Mouse (Mus musculus): Measurements from ENCODE around the gene Tmem176a. TPM values are rescaled to one million over a fixed set of nuclear protein-coding genes. Genes with fewer than 3 reads are reported as not detected.
A peak's percentile ranks its signal among the peaks of the same experiment; 100 is the strongest.
"Not testable (repeated sequence)": the region's sequence is repeated elsewhere in the genome, so short reads cannot be mapped to it uniquely, and the experiment has no call there.

Gene Tmem176a
- polyA plus RNA-seq, 1 experiment from 2014 or later = 23.8 TPM

DNA sequence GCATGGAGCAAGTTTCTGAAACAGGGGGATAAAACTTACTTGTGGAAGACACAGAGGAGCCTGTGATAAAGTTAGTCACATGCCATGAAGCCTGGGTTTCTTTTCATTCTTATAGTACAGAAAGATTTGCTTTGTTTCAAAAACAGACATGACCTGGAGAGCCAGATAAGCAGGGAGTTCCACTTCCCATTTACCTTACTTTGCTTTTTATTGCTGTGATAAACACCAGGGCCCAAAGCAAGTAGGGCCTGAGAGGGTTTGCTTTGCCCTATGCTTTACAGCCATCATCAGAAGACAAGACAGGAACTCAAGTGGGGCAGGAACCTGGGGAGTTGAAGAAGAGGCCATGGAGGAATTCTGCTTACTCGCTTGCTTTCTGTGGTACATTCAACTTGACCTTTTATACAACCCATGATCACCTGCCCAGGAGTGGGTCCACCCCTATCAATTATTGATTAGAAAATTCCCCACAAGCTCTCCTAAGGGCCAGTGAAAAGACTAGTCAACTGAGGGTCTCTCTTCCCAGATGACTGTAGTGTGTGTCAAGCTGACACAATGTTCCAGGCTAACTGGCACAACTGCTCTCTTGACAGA, 24.5 kb downstream of the Tmem176a start:
- no peak overlapping the region for H3K4me2 ChIP-seq (ENCODE audit: low read length)
- no peak overlapping the region for H3K27ac ChIP-seq (ENCODE audit: low read depth, low read length)
- H3K4me3 ChIP-seq (ENCODE audit: low read depth, low read length) = no peak overlapping the region
- no peaks in the 10 kb centered on the region for H3K36me3 ChIP-seq (ENCODE audit: control insufficient read depth, insufficient read depth, low read length)
- H3K27me3 ChIP-seq (replicated peaks; ENCODE audit: control insufficient read depth, insufficient read depth, low read length) = peaks cover 27% of the 10 kb centered on the region
- no peaks in the 10 kb centered on the region for H3K9me3 ChIP-seq (replicated peaks; ENCODE audit: control insufficient read depth, low read length)
- DNase-seq (ENCODE audit: low spot score) = no peak
- H3K4me1 ChIP-seq (ENCODE audit: control insufficient read depth, insufficient read depth, low read length) = peaks cover 6% of the 10 kb centered on the region
- no peak for ATAC-seq
- H3K9ac ChIP-seq (ENCODE audit: low read length) = no peak overlapping the region
- 86% methylated on average over 1 of the region's 1 CpGs for WGBS

DNA sequence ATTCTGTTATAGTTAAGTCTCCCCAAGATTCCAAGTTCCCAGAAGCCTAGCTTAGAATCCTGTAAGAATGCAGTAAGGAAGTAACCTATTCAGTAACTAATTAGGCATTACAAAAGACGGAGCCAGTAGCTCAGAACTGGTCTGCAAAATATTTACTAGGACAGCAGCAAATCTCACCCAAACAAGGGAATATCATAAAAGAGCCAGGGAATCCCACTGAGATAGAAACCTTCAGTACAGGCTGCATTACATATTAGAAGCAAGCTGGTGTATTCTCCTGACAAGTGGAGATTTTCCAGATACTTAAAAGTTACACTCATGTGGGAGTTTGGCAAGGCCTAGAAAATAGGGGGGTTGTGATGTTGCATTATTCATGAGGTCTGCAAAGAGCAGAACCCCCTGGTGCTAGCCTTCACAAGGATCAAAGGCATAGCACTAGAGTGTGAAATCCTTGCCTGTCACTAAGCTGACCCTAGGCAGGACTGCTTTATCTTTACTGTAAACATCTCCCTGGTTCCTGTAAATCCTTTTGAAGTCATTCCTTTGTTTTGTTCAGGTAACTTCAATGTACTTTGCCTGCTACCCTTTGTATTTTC, 25.7 kb downstream of the Tmem176a start:
- H3K36me3 ChIP-seq (ENCODE audit: control insufficient read depth, insufficient read depth, low read length); H3K4me3 ChIP-seq (ENCODE audit: low read depth, low read length); H3K9ac ChIP-seq (ENCODE audit: low read length); H3K9me3 ChIP-seq (replicated peaks; ENCODE audit: control insufficient read depth, low read length); H3K4me2 ChIP-seq (ENCODE audit: low read length); H3K4me1 ChIP-seq (ENCODE audit: control insufficient read depth, insufficient read depth, low read length); H3K27ac ChIP-seq (ENCODE audit: low read depth, low read length); ATAC-seq: not testable (repeated sequence)
- peaks cover 28% of the 10 kb centered on the region for H3K27me3 ChIP-seq (replicated peaks; ENCODE audit: control insufficient read depth, insufficient read depth, low read length)
- WGBS = 5% methylated on average over 1 of the region's 1 CpGs
- DNase-seq (ENCODE audit: low spot score) = peak; percentile 66

DNA sequence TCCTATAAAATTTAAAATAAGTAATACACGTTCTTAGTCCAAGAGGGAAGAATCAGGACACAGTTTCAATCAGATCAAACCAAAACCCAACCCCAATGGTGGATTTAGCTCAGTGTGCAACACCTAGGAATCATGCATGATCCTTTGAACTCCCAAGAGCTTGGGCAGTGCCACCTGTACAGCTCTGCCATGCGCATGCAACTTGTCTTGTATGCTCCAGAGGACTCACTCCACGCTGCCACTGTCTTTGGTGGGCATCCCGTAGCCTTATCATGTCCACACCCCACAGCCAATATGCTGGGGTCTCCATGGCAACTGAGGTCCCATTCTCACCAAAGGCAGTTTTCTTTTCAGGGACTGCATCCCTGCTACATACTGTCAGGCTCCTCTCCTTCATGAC, 26.4 kb downstream of the Tmem176a start:
- WGBS = 30% methylated on average over 4 of the region's 4 CpGs
- ATAC-seq (no peak), DNase-seq (ENCODE audit: low spot score) (no peak)
- Histone ChIP-seq H3K36me3 (ENCODE audit: control insufficient read depth, insufficient read depth, low read length) (no peaks in the 10 kb centered on the region), H3K4me1 (ENCODE audit: control insufficient read depth, insufficient read depth, low read length) (peaks cover 6% of the 10 kb centered on the region), H3K27ac (ENCODE audit: low read depth, low read length) (no peak overlapping the region), H3K4me2 (ENCODE audit: low read length) (no peak overlapping the region), H3K9me3 (replicated peaks; ENCODE audit: control insufficient read depth, low read length) (no peaks in the 10 kb centered on the region), H3K4me3 (ENCODE audit: low read depth, low read length) (no peak overlapping the region), H3K9ac (ENCODE audit: low read length) (no peak overlapping the region), H3K27me3 (replicated peaks; ENCODE audit: control insufficient read depth, insufficient read depth, low read length) (peaks cover 28% of the 10 kb centered on the region)

DNA sequence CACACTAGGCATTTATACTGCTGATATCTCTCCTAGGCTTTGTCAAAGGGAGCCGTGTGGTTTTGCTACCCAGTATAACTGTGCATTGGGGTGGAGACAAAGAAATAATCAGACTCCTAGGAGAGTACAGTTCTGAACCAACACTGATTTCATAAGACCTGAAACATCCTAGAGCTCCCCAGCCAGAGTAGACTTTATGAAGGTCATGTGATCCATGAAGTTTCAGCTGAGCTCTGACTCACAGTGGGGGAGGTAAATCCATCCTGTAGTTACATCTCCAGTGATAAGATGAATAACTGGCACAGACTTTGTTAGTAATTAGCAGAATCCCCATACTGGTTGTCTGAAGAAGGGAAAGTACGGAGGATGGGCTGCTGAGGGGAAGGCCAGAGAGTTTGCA, 29.1 kb downstream of the Tmem176a start:
- peaks cover 19% of the 10 kb centered on the region for H3K27me3 ChIP-seq (replicated peaks; ENCODE audit: control insufficient read depth, insufficient read depth, low read length)
- H3K4me2 ChIP-seq (ENCODE audit: low read length) = no peak overlapping the region
- H3K4me3 ChIP-seq (ENCODE audit: low read depth, low read length) = no peak overlapping the region
- ATAC-seq (no peak), DNase-seq (ENCODE audit: low spot score) (no peak)
- no peak overlapping the region for H3K27ac ChIP-seq (ENCODE audit: low read depth, low read length)
- H3K4me1 ChIP-seq (ENCODE audit: control insufficient read depth, insufficient read depth, low read length) = peaks cover 6% of the 10 kb centered on the region; the same call in 1 of the 2 replicates
- 85% methylated on average over 2 of the region's 2 CpGs for WGBS
- H3K9ac ChIP-seq (ENCODE audit: low read length) = no peak overlapping the region
- H3K36me3 ChIP-seq (ENCODE audit: control insufficient read depth, insufficient read depth, low read length) = no peaks in the 10 kb centered on the region
- H3K9me3 ChIP-seq (replicated peaks; ENCODE audit: control insufficient read depth, low read length) = no peaks in the 10 kb centered on the region

DNA sequence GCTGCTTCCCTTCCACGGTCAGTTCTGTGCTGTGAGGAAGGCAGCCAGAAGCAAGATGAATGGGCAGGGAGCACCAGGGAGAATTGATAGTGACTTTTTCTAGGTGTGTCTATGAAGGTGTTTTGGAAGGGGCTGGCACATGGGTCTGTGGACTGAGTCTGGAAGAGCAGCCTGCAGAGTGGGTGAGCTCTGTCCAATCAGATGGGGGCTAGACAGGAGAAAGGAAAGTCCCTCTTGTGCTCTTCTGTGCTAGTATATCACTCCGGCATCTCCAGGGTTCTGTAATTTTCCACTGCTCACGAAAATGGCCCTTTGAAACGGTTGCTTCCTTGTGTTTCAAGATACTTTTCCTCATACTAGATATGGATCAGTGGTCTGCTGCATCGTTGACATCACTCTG, 31.9 kb downstream of the Tmem176a start, which contains the start of gene Aoc1:
Aoc1 (plus strand) TSS at position 301 of the 400 bp plus-strand sequence.
- no peak for ATAC-seq
- WGBS = 83% methylated on average over 5 of the region's 5 CpGs
- peaks cover 17% of the 10 kb centered on the region; the same call in 1 of the 2 replicates for H3K27me3 ChIP-seq (replicated peaks; ENCODE audit: control insufficient read depth, insufficient read depth, low read length)

DNA sequence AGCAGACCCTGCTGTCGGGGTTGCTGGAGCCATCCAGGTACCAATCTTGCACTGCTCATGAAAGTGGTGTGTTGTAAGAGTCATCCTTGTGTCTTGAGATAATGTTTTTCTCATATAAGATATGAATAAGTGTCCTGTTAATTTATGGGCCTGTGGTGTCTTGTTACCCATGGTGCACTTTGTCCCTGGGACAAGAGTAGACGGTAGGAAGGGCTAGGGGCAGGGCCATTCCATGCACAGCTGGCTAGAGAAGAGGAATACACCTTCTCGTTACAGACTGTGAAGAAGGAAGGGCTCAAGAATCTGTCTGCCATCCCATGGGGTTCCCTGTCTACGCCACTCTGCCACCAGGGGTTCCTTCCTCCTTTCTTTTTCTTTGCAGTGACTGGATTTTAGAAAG, 33.9 kb downstream of the Tmem176a start:
- 0 out of 2 replicates have a peak, but pooled peaks cover 4% of the 10 kb centered on the region for H3K27me3 ChIP-seq (replicated peaks; ENCODE audit: control insufficient read depth, insufficient read depth, low read length)
- H3K9me3 ChIP-seq (replicated peaks; ENCODE audit: control insufficient read depth, low read length) = no peaks in the 10 kb centered on the region
- ATAC-seq = no peak
- no peak overlapping the region for H3K27ac ChIP-seq (ENCODE audit: low read depth, low read length)
- no peak overlapping the region for H3K4me3 ChIP-seq (ENCODE audit: low read depth, low read length)
- no peaks in the 10 kb centered on the region for H3K36me3 ChIP-seq (ENCODE audit: control insufficient read depth, insufficient read depth, low read length)
- no peak for DNase-seq (ENCODE audit: low spot score)
- H3K4me1 ChIP-seq (ENCODE audit: control insufficient read depth, insufficient read depth, low read length) = no peaks in the 10 kb centered on the region
- H3K9ac ChIP-seq (ENCODE audit: low read length) = no peak overlapping the region
- no peak overlapping the region for H3K4me2 ChIP-seq (ENCODE audit: low read length)
- 87% methylated on average over 4 of the region's 4 CpGs for WGBS

More for the DNA sequence above, 31.9 kb downstream of the Tmem176a start, which contains the start of gene Aoc1:
- Histone ChIP-seq H3K4me2 (ENCODE audit: low read length) (no peak within 1 kb of the TSS), H3K27ac (ENCODE audit: low read depth, low read length) (no peak within 1 kb of the TSS), H3K4me3 (ENCODE audit: low read depth, low read length) (no peak within 1 kb of the TSS), H3K9me3 (replicated peaks; ENCODE audit: control insufficient read depth, low read length) (no peaks in the 10 kb centered on the region), H3K9ac (ENCODE audit: low read length) (no peak within 1 kb of the TSS), H3K36me3 (ENCODE audit: control insufficient read depth, insufficient read depth, low read length) (no peaks in the 10 kb centered on the region), H3K4me1 (ENCODE audit: control insufficient read depth, insufficient read depth, low read length) (no peaks in the 10 kb centered on the region)
- no peak for DNase-seq (ENCODE audit: low spot score)

DNA sequence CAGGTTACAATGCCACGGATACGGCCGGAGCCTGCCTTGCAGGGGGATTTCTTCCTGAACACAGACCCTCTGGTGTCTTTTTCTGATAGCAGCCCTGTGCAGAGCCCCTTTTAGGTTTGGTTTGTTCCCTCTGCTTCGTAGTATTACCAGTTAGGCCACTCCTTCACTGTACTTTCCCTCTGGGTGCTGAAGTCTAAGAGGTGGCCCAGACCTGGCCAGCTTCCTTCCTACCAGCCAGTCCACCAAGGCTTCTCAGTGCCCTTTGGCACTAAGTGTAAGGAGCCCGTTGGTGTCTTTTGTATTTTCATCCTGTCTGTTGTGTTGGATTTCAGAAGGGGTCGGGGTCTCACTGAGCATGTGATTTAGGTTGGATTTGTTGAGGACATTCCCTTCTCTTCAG, 34.8 kb downstream of the Tmem176a start:
- DNase-seq (ENCODE audit: low spot score) = no peak
- 81% methylated on average over 6 of the region's 6 CpGs for WGBS
- Histone ChIP-seq H3K27ac (ENCODE audit: low read depth, low read length) (no peak overlapping the region), H3K4me3 (ENCODE audit: low read depth, low read length) (no peak overlapping the region), H3K9me3 (replicated peaks; ENCODE audit: control insufficient read depth, low read length) (no peaks in the 10 kb centered on the region), H3K36me3 (ENCODE audit: control insufficient read depth, insufficient read depth, low read length) (no peaks in the 10 kb centered on the region), H3K4me1 (ENCODE audit: control insufficient read depth, insufficient read depth, low read length) (no peaks in the 10 kb centered on the region), H3K9ac (ENCODE audit: low read length) (no peak overlapping the region), H3K4me2 (ENCODE audit: low read length) (no peak overlapping the region), H3K27me3 (replicated peaks; ENCODE audit: control insufficient read depth, insufficient read depth, low read length) (no peaks in the 10 kb centered on the region)
- no peak for ATAC-seq

DNA sequence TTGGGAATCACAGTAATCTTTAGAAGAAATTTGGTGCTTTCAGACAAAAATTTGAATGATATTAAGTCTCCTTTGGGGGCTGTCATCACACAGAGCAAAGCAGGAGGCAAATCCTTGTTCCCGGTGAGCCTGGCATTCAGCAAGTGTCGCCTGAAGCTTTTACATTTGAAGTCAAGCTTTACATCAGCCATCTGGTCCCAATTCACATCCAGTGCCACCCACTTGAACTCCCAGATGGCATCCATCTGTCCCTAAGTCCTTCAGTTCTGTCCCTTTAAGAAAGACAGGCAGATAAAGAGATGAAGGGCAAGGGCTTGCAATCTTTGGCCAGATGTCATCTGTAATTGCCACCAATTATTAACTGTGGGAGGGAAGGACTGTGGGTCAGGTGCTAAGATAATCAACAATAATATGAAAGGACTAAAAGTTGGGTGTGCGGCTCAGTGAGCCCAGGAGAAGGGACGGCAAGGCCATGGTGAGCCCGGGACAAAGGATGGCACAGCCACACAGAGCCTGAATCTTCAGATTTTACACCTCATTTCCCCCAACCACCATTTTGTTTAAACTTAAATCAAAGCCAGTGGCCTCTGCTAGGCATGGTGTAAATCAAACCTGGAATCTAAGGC, 35.9 kb downstream of the Tmem176a start:
- no peaks in the 10 kb centered on the region for H3K4me1 ChIP-seq (ENCODE audit: control insufficient read depth, insufficient read depth, low read length)
- H3K9ac ChIP-seq (ENCODE audit: low read length) = no peak overlapping the region
- no peaks in the 10 kb centered on the region for H3K27me3 ChIP-seq (replicated peaks; ENCODE audit: control insufficient read depth, insufficient read depth, low read length)
- ATAC-seq (peak; percentile 85), DNase-seq (ENCODE audit: low spot score) (peak; percentile 79)
- H3K4me2 ChIP-seq (ENCODE audit: low read length) = no peak overlapping the region
- H3K27ac ChIP-seq (ENCODE audit: low read depth, low read length) = no peak overlapping the region
- no peak overlapping the region for H3K4me3 ChIP-seq (ENCODE audit: low read depth, low read length)
- H3K9me3 ChIP-seq (replicated peaks; ENCODE audit: control insufficient read depth, low read length) = no peaks in the 10 kb centered on the region
- no peaks in the 10 kb centered on the region for H3K36me3 ChIP-seq (ENCODE audit: control insufficient read depth, insufficient read depth, low read length)
- 46% methylated on average over 5 of the region's 5 CpGs for WGBS

DNA sequence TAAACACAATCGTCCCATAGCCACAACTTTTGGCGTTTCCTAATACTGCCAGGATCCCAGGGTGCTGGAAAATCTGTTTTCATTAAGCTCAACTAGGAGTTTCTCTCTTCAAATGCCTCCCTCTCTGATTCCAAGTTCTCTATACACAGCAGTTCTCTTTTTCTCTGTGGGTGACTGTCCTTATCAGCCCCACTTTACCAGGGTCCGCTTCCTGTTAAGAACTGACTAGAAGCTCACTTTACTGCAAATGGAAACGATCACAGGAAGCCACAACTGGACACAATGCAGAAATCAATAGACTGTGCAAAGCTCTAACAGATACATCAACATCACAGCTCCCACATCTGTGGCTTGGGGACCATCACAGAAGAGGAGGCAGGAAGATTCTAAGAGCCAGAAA, 53.5 kb downstream of the Tmem176a start:
- DNase-seq (ENCODE audit: low spot score) = no peak
- no peaks in the 10 kb centered on the region for H3K9me3 ChIP-seq (replicated peaks; ENCODE audit: control insufficient read depth, low read length)
- no peaks in the 10 kb centered on the region for H3K27me3 ChIP-seq (replicated peaks; ENCODE audit: control insufficient read depth, insufficient read depth, low read length)
- H3K4me3 ChIP-seq (ENCODE audit: low read depth, low read length) = no peak overlapping the region
- 74% methylated on average over 4 of the region's 4 CpGs for WGBS
- no peaks in the 10 kb centered on the region for H3K36me3 ChIP-seq (ENCODE audit: control insufficient read depth, insufficient read depth, low read length)
- no peak overlapping the region for H3K9ac ChIP-seq (ENCODE audit: low read length)
- no peak overlapping the region for H3K27ac ChIP-seq (ENCODE audit: low read depth, low read length)
- no peaks in the 10 kb centered on the region for H3K4me1 ChIP-seq (ENCODE audit: control insufficient read depth, insufficient read depth, low read length)
- no peak for ATAC-seq
- H3K4me2 ChIP-seq (ENCODE audit: low read length) = no peak overlapping the region

Measured in forebrain, embryonic 14.5 days (tissue).